Mouse (Mus musculus) cerebellum, postnatal 10 days (tissue): ENCODE data around the gene Ap3b1.

Experiments used
- DNase-seq, 2 experiments: peaks; one replicate each; pipeline ENCODE4 v3.0.0; 2021; ENCODE audit warnings: mixed read lengths in 2 of 2

The Ap3b1 gene

GRCm38 (mm10) chr13:94595701-94596361, 237.1 kb downstream of the Ap3b1 start:
- DNase-seq: peak; percentile 35 to 46

- peak; percentile 18 to 37 for DNase-seq
These were observed 237.8 kb downstream of the Ap3b1 start for GRCm38 (mm10) chr13:94596386-94597033.

GRCm38 (mm10) chr13:94599718-94600117, 241.0 kb downstream of the Ap3b1 start:
- DNase-seq: no peak

- DNase-seq: peak in 1 of 2 experiments; percentile 12
These were observed 248.5 kb downstream of the Ap3b1 start for GRCm38 (mm10) chr13:94607035-94607860.

DNA sequence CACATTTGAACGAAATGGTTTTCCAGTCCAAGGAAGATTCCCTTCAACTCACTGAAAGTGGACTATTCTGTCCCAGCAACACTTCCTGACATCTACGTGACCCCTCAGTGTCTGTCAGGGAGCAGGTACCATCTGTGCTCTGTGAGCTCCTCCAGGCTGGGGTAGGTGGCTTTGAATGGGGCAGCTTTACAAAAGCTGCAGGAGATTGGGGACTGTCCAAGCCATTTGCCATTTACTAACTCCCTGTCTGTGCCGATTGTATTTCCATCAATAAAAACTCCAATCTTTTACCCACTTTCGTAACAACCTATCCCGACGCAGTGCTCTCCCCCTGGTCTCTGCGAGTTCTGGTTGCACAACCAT, 249.1 kb downstream of the Ap3b1 start:
- DNase-seq: peak; percentile 27 to 53

DNA sequence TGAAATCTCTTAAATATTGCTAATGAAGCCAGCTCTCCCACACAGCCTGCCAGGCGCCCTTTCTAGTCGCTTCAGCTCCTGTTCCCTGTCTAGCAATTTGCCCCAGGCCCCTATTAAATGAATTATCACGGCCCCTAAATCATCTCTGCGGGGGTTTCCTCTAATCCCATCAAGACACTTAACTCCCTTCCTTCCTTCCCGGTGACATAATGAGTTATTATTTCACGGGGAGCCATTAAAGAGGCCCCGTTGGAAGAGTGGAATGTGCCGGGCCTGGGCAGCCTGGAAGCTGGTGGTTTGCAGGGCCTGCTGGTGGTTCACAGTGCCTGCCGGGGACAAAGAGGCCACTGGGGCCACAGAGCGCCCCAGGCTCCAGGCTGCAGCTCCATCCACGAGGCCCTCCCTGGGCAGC, 249.7 kb downstream of the Ap3b1 start:
- no peak for DNase-seq

GRCm38 (mm10) chr13:94608947-94609346, 250.2 kb downstream of the Ap3b1 start:
- DNase-seq: no peak
